Mouse (Mus musculus): ENCODE results near the gene Pik3cg.

- TF ChIP-seq EP300 (IDR thresholded peaks at IDR 0.05; ENCODE audit: low read depth) (no peak), CTCF (IDR thresholded peaks at IDR 0.05; ENCODE audit: low read depth) (no peak)
Measured at GRCm38 (mm10) chr12:32182632-32183419, 25.6 kb downstream of the Pik3cg start.
